Mouse (Mus musculus): Measurements from ENCODE around the gene Lhx5. TPM values are rescaled to one million over a fixed set of nuclear protein-coding genes. Genes with fewer than 3 reads are reported as not detected.

Lhx5 gene
- polyA plus RNA-seq, 1 experiment from 2014 or later = not detected

DNA sequence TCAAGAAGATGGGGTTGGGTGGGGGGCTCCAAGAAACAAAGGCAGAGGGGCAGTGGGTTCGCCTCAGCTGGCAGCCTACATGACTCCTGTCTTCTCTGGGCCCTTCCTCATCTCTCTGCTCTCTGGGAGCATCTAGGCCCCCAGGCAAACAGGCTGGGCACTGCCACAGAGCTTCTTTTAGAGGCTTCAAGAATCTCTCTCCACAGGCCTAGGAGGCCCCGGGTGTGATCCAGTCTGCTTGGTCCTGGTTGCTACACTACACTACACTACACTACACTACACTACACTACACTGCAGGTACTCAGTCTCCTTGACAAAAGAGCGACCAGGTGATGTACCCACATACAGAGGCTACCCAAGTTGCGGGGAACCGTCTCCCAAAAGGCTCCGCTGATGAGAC is 1.8 kb upstream of the Lhx5 start:
- ATAC-seq (no peak), DNase-seq (no peak)
- no peak overlapping the region for H3K9ac ChIP-seq (replicated peaks)
- H3K4me2 ChIP-seq (ENCODE audit: low read depth, low read length) = no peak overlapping the region
- no peaks in the 10 kb centered on the region for H3K9me3 ChIP-seq (ENCODE audit: low read length)
- H3K4me3 ChIP-seq (ENCODE audit: low read depth, low read length) = no peak overlapping the region
- TF ChIP-seq EP300 (IDR thresholded peaks at IDR 0.05; ENCODE audit: low read depth) (no peak), CTCF (IDR thresholded peaks at IDR 0.05; ENCODE audit: low read depth) (no peak)
- H3K27me3 ChIP-seq (ENCODE audit: insufficient read depth, low read length) = peaks cover 94% of the 10 kb centered on the region
- WGBS (ENCODE audit: insufficient replicate concordance) = 4% methylated on average over 6 of the region's 6 CpGs
- no peaks in the 10 kb centered on the region for H3K4me1 ChIP-seq (ENCODE audit: insufficient read depth)
- no peaks in the 10 kb centered on the region for H3K36me3 ChIP-seq (replicated peaks; ENCODE audit: insufficient read depth, low read length)
- no peak overlapping the region for H3K27ac ChIP-seq (ENCODE audit: low read depth)

- no peak for DNase-seq
- WGBS (ENCODE audit: insufficient replicate concordance) = 4% methylated on average over 30 of the region's 30 CpGs
Observed at GRCm38 (mm10) chr5:120431001-120431583, 407 bp upstream of the Lhx5 start.

GRCm38 (mm10) chr5:120432486-120433015 is 1.1 kb downstream of the Lhx5 start:
- Histone ChIP-seq H3K9ac (replicated peaks) (no peak overlapping the region), H3K4me1 (ENCODE audit: insufficient read depth) (peaks cover 4% of the 10 kb centered on the region; the same call in 1 of the 2 replicates), H3K4me2 (ENCODE audit: low read depth, low read length) (no peak overlapping the region), H3K27ac (ENCODE audit: low read depth) (no peak overlapping the region), H3K4me3 (ENCODE audit: low read depth, low read length) (no peak overlapping the region), H3K9me3 (ENCODE audit: low read length) (no peaks in the 10 kb centered on the region), H3K36me3 (replicated peaks; ENCODE audit: insufficient read depth, low read length) (no peaks in the 10 kb centered on the region), H3K27me3 (ENCODE audit: insufficient read depth, low read length) (peaks cover 96% of the 10 kb centered on the region)
- 3% methylated on average over 9 of the region's 9 CpGs for WGBS (ENCODE audit: insufficient replicate concordance)
- TF ChIP-seq CTCF (IDR thresholded peaks at IDR 0.05; ENCODE audit: low read depth) (no peak), EP300 (IDR thresholded peaks at IDR 0.05; ENCODE audit: low read depth) (no peak)
- ATAC-seq (no peak), DNase-seq (no peak)

More at GRCm38 (mm10) chr5:120431001-120431583, 407 bp upstream of the Lhx5 start:
- H3K9me3 ChIP-seq (ENCODE audit: low read length) = no peaks in the 10 kb centered on the region
- no peak overlapping the region for H3K9ac ChIP-seq (replicated peaks)
- peaks cover 96% of the 10 kb centered on the region for H3K27me3 ChIP-seq (ENCODE audit: insufficient read depth, low read length)
- no peak overlapping the region for H3K4me3 ChIP-seq (ENCODE audit: low read depth, low read length)
- TF ChIP-seq CTCF (IDR thresholded peaks at IDR 0.05; ENCODE audit: low read depth) (no peak), EP300 (IDR thresholded peaks at IDR 0.05; ENCODE audit: low read depth) (no peak)
- no peak overlapping the region for H3K27ac ChIP-seq (ENCODE audit: low read depth)
- no peaks in the 10 kb centered on the region for H3K36me3 ChIP-seq (replicated peaks; ENCODE audit: insufficient read depth, low read length)
- ATAC-seq = no peak
- H3K4me1 ChIP-seq (ENCODE audit: insufficient read depth) = peaks cover 3% of the 10 kb centered on the region; the same call in 1 of the 2 replicates
- no peak overlapping the region for H3K4me2 ChIP-seq (ENCODE audit: low read depth, low read length)

DNA sequence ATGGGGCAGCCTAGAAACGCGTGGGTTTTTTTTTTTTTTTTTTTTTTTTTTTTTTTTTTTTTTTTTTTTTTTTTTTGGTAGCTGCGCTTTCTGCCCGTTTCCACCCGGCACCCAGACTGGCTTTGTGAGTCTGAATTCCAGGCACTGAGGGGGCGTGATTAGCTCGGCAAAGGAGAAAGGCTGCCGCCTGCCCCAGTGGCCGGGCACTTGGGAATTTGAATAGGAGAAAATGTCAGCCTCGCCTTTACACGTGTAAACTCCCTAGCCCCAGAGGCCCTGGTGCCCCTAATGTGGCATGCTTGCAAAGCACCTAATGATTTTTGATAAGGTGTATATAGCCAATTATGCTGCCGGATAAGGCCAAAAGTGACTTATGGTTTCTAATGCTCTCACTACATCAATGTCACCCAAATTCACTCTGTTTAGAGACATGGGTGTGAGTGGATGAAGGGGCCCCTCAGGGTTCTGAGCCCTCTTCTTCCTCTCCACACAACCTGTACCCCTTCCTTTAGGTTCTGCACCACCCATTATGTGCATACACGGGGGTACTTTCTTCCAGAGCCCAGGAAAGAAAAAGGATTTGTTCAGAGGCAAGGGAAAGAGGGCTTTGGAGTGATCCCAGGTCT is 1.7 kb downstream of the Lhx5 start:
- H3K9ac ChIP-seq (replicated peaks) = no peak overlapping the region
- no peaks in the 10 kb centered on the region for H3K9me3 ChIP-seq (ENCODE audit: low read length)
- no peaks in the 10 kb centered on the region for H3K36me3 ChIP-seq (replicated peaks; ENCODE audit: insufficient read depth, low read length)
- DNase-seq (no peak), ATAC-seq (no peak)
- H3K4me1 ChIP-seq (ENCODE audit: insufficient read depth) = peaks cover 4% of the 10 kb centered on the region; the same call in 1 of the 2 replicates
- H3K4me3 ChIP-seq (ENCODE audit: low read depth, low read length) = no peak overlapping the region
- H3K27me3 ChIP-seq (ENCODE audit: insufficient read depth, low read length) = peaks cover 96% of the 10 kb centered on the region
- WGBS (ENCODE audit: insufficient replicate concordance) = 5% methylated on average over 13 of the region's 13 CpGs
- no peak overlapping the region for H3K4me2 ChIP-seq (ENCODE audit: low read depth, low read length)
- no peak for TF ChIP-seq EP300 (IDR thresholded peaks at IDR 0.05; ENCODE audit: low read depth)
- TF ChIP-seq CTCF (IDR thresholded peaks at IDR 0.05; ENCODE audit: low read depth) = no peak
- no peak overlapping the region for H3K27ac ChIP-seq (ENCODE audit: low read depth)

- no peaks in the 10 kb centered on the region for H3K9me3 ChIP-seq (ENCODE audit: low read length)
- no peak overlapping the region for H3K9ac ChIP-seq (replicated peaks)
- no peak overlapping the region for H3K4me2 ChIP-seq (ENCODE audit: low read depth, low read length)
- DNase-seq (no peak), ATAC-seq (no peak)
- H3K27me3 ChIP-seq (ENCODE audit: insufficient read depth, low read length) = peaks cover 96% of the 10 kb centered on the region
- H3K27ac ChIP-seq (ENCODE audit: low read depth) = no peak overlapping the region
- peaks cover 4% of the 10 kb centered on the region; the same call in 1 of the 2 replicates for H3K4me1 ChIP-seq (ENCODE audit: insufficient read depth)
- H3K4me3 ChIP-seq (ENCODE audit: low read depth, low read length) = no peak overlapping the region
- H3K36me3 ChIP-seq (replicated peaks; ENCODE audit: insufficient read depth, low read length) = no peaks in the 10 kb centered on the region
- TF ChIP-seq EP300 (IDR thresholded peaks at IDR 0.05; ENCODE audit: low read depth) (no peak), CTCF (IDR thresholded peaks at IDR 0.05; ENCODE audit: low read depth) (no peak)
- 2% methylated on average over 21 of the region's 21 CpGs for WGBS (ENCODE audit: insufficient replicate concordance)
Observed at GRCm38 (mm10) chr5:120434231-120434735, 2.8 kb downstream of the Lhx5 start.

GRCm38 (mm10) chr5:120435006-120435681 is 3.6 kb downstream of the Lhx5 start:
- no peak overlapping the region for H3K9ac ChIP-seq (replicated peaks)
- H3K9me3 ChIP-seq (ENCODE audit: low read length) = no peaks in the 10 kb centered on the region
- ATAC-seq (no peak), DNase-seq (no peak)
- H3K27ac ChIP-seq (ENCODE audit: low read depth) = no peak overlapping the region
- peaks cover 4% of the 10 kb centered on the region; the same call in 1 of the 2 replicates for H3K4me1 ChIP-seq (ENCODE audit: insufficient read depth)
- peaks cover 97% of the 10 kb centered on the region for H3K27me3 ChIP-seq (ENCODE audit: insufficient read depth, low read length)
- WGBS (ENCODE audit: insufficient replicate concordance) = under 1% methylated on average over 44 of the region's 44 CpGs
- H3K4me2 ChIP-seq (ENCODE audit: low read depth, low read length) = no peak overlapping the region
- TF ChIP-seq CTCF (IDR thresholded peaks at IDR 0.05; ENCODE audit: low read depth) (no peak), EP300 (IDR thresholded peaks at IDR 0.05; ENCODE audit: low read depth) (no peak)
- no peaks in the 10 kb centered on the region for H3K36me3 ChIP-seq (replicated peaks; ENCODE audit: insufficient read depth, low read length)
- H3K4me3 ChIP-seq (ENCODE audit: low read depth, low read length) = no peak overlapping the region

All from liver, postnatal 0 days (tissue).